Mouse (Mus musculus) G1E (cell line): ENCODE data around the gene Tbc1d16.

Experiments used
- CTCF ChIP-seq: IDR thresholded peaks from 2 replicates; pipeline ENCODE4 v1.5.1; 2012; ENCODE audit warnings: low read depth, low read length, inconsistent platforms, mixed read lengths
- GATA1 ChIP-seq: IDR thresholded peaks from 2 replicates; pipeline ENCODE4 v1.6.1; 2012; ENCODE audit warnings: borderline replicate concordance, low read length, inconsistent platforms, mixed read lengths
- GATA2 ChIP-seq: IDR thresholded peaks from 2 replicates; pipeline ENCODE4 v1.6.1; 2012; ENCODE audit warnings: low read depth, low read length, inconsistent platforms, borderline replicate concordance
- POLR2AphosphoS5 ChIP-seq: IDR thresholded peaks from 2 replicates; pipeline ENCODE4 v1.6.1; 2012; ENCODE audit warnings: low read depth, low read length, inconsistent platforms; ENCODE audit not compliant: insufficient replicate concordance
- TAL1 ChIP-seq: conservative IDR thresholded peaks from 2 replicates; pipeline ENCODE4 v1.6.1; 2012; ENCODE audit warnings: low read depth, low read length, inconsistent platforms, mixed read lengths

DNA sequence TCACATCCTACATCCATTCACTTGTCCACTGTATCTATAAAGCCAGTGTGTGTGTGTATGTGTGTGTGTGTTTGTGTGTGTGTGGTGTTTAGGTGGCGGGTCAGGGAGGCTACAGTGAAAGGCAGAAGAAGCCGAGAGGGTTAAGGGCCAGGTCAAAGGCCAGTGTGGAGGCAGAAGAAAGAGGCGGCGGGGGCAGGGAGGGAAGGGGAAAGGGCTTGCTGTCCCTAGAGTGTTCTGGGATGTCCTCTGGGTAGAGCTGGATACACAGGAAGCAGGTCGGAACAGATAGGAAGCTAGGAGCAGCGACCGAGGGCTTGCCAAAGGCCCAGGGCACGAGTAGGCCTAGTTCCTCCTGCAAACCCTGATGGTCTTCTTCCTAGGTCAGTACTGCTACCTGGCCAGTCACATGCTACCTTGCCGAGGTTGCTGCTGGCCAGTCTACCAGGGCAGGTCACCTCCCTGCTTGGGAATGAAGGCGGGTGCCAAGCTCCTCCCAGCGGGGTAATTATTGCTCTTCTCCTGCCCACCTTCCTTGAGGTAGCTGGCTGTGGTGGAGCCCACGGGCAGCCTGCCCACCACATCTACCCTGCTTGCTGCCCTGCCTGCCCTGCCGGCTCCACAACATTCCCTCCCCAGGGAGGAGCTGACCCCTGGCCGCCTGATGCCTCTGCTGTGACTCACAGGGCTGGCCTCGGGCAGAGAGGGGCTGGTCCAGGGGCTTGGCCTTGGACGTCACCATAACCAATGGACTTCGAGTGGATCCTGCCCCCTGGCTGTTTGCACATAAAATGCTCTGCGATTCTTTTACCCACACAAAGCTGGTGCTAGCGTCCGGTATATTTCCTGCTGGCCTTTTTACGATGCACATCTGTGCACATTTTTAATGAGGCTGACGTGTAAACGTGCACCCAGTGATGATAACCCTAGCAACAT lies 102.1 kb downstream of the Tbc1d16 start:
- TF ChIP-seq CTCF (no peak), GATA1 (no peak), TAL1 (no peak), GATA2 (no peak), POLR2AphosphoS5 (no peak)
